Mouse (Mus musculus): ENCODE data around the gene Phf3. TPM values are rescaled to one million over a fixed set of nuclear protein-coding genes. Genes with fewer than 3 reads are reported as not detected.

Gene Phf3
- polyA plus RNA-seq, 1 experiment from 2014 or later: 27.7 TPM

DNA sequence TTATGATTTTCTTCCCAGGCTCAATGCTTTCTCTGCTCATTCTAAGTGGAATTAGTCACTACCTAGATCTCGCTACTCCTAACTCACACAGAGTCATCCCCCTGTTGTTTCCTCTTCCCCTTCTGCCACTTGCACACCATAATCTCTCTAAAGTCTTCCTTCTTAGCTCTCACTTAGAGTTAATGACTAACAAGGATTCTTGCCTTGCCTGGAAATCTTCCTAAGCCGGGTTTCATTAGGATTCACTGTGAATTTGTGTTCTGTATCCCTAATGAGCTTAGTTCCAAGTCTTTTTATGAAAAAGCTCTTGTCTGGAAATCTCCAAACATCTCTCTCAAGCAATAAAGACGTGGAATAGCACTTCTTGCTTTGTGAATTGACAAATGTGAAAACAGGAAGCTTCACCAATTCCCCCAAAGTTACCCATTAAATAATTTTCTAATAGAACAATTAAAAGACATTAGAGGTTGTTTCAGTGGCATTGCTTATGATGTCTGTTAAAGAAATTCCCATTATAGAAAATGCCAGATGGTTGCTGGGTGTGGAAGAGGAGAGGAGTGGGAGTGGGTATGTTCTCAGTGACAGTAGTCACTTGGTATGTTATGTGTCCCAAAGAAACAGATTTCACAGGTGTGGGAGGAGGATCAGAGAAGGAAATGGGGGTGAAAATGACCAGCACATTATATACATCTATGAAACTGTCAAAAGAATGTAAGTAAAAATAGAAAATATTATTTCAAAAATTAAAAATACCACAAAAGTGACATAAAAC, 118.1 kb downstream of the Phf3 start:
- no peaks in the 10 kb centered on the region for H3K27me3 ChIP-seq (ENCODE audit: control insufficient read depth, insufficient read depth, low read depth, low read length)
- no peak overlapping the region for H3K4me2 ChIP-seq (ENCODE audit: low read depth, low read length)
- no peak overlapping the region for H3K27ac ChIP-seq (ENCODE audit: low read length)
- H3K9ac ChIP-seq (ENCODE audit: low read length): no peak overlapping the region
- 57% methylated on average over 3 of the region's 3 CpGs for WGBS
- no peak for ATAC-seq (ENCODE audit: low read depth)
- H3K4me1 ChIP-seq (replicated peaks; ENCODE audit: control insufficient read depth, insufficient read depth, low read length): no peaks in the 10 kb centered on the region
- no peaks in the 10 kb centered on the region for H3K36me3 ChIP-seq (ENCODE audit: control insufficient read depth, insufficient read depth, low read length)
- H3K4me3 ChIP-seq (ENCODE audit: low read length): no peak overlapping the region
- no peaks in the 10 kb centered on the region for H3K9me3 ChIP-seq (ENCODE audit: control insufficient read depth, low read length)

Other genes with a start within 250 kb of the Phf3 start
- gene AC153137.1, start 104.0 kb upstream of the Phf3 start, polyA plus RNA-seq (2015; fragmentation: Nextera tagmentation; extraction: Ambion mirVana): not detected in 2 replicates